Mouse (Mus musculus): ENCODE measurements at regions not wholly inside any gene's neighbourhood (a gene's known extent, or its start where the extent isn't known, plus 50 kb on each side); places are given as distances from the start of the nearest gene placed in this dataset.

DNA sequence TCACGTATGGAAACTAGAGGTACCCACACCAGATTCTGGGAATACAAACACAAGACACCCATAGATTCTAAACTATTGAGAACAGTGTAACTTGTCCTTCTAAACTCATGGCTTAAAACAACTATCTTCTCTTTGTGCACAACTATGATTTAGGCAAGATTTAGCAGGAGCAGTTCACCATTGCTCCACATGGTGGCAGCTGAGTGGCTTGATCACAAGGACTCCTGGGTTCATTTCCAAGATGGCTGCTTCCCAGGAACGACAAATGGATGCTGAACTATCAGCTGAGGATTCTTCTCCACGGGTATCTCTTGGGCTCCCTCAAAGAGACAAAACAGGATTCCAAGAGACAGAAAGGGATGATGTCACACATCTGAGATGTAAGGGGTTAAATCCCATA, 251.5 kb downstream of the Sp3 start:
- TF ChIP-seq GATA1 (IDR thresholded peaks at IDR 0.05; ENCODE audit: borderline replicate concordance, low read length): no peak
- no peak for TF ChIP-seq FLI1 (IDR thresholded peaks at IDR 0.05; ENCODE audit: low read length)
